Mouse (Mus musculus) embryonic stem cell, embryonic (primary cell): ENCODE measurements around the gene Smarcd1.

Source experiments
- CTCF ChIA-PET, 4 experiments: fragments of 300-600 bp in 2 of 4; fragments of 350-600 bp in 2 of 4; sonication (Branson Sonifier 250); formaldehyde crosslinking; loops; one replicate each; lab custom pipeline; 2022; ENCODE audit warnings: inconsistent platforms in 2 of 4; lab: Charles Lee
- POLR2A ChIA-PET, 4 experiments: fragments of 300-600 bp in 2 of 4; fragments of 350-600 bp in 2 of 4; sonication (Branson Sonifier 250); formaldehyde crosslinking; loops; one replicate each; lab custom pipeline; 2022; ENCODE audit warnings: antibody characterized with exemption in 4 of 4, inconsistent platforms in 1 of 4; lab: Charles Lee

Smarcd1 gene

GRCm38 (mm10) chr15:99726549-99726948 lies 24.6 kb downstream of the Smarcd1 start:
- ChIA-PET CTCF (interaction anchor here in 3 of 4 experiments (0.6 to 5.4 kb wide), 10 partner anchors 10 to 180 kb away, joined by 3 to 131 read pairs (median 28); partner anchors contain the start of genes Gpd1 (in 2 of the 3) and Gm17349 (in 1 of the 3)), POLR2A (interaction anchor here (0.6 to 8.3 kb wide), 21 partner anchors 9 to 505 kb away, joined by 3 to 118 read pairs (median 11); partner anchors contain the start of genes Gm17349 (in 2 of the 4), Smarcd1 (in 2 of the 4), Aqp5 (in 1 of the 4) and Gpd1 (in 1 of the 4))

- ChIA-PET CTCF (interaction anchor here in 3 of 4 experiments (0.6 to 1.5 kb wide), 4 partner anchors 12 to 793 kb away, joined by 3 to 7 read pairs (median 4); partner anchors contain the start of gene Gm17349 (in 1 of the 3)), POLR2A (interaction anchor here in 3 of 4 experiments (0.6 to 7.5 kb wide), 12 partner anchors 9 to 436 kb away, joined by 3 to 82 read pairs (median 6); partner anchors contain the start of genes Gm17349 (in 1 of the 3), Gpd1 (in 1 of the 3), Lima1 (in 1 of the 3) and Smarcd1 (in 1 of the 3))
Observed at GRCm38 (mm10) chr15:99727039-99727438, 25.1 kb downstream of the Smarcd1 start.

- ChIA-PET POLR2A (interaction anchor here in 3 of 4 experiments (0.6 to 7.5 kb wide), 9 partner anchors 10 to 436 kb away, joined by 3 to 82 read pairs (median 5); partner anchors contain the start of genes Gm17349 (in 1 of the 3), Gpd1 (in 1 of the 3) and Smarcd1 (in 1 of the 3)), CTCF (interaction anchor here (0.6 to 1.7 kb wide), 5 partner anchors 13 to 1051 kb away, joined by 3 to 4 read pairs (median 4); partner anchors contain the start of gene Gm17349 (in 1 of the 4))
Observed at GRCm38 (mm10) chr15:99727525-99727924, 25.6 kb downstream of the Smarcd1 start.

- CTCF ChIA-PET, result interaction anchor here in 3 of 4 experiments (1.3 to 1.8 kb wide), 4 partner anchors 13 to 176 kb away, joined by 3 to 6 read pairs (median 4); partner anchors contain the start of gene Gm17349 (in 2 of the 3)
Observed at GRCm38 (mm10) chr15:99728211-99728610, 26.3 kb downstream of the Smarcd1 start.

GRCm38 (mm10) chr15:99729056-99729783 lies 27.3 kb downstream of the Smarcd1 start:
- CTCF ChIA-PET, result interaction anchor here (0.5 to 1.8 kb wide), 13 partner anchors 12 to 1115 kb away, joined by 3 to 7 read pairs (median 4); partner anchors contain the start of genes Gm17349 (in 1 of the 4) and Gpd1 (in 1 of the 4)
- POLR2A ChIA-PET, result interaction anchor here in 3 of 4 experiments (0.5 to 2.3 kb wide), 10 partner anchors 9 to 65 kb away, joined by 3 to 9 read pairs (median 6); partner anchors contain the start of gene Gm17349 (in 1 of the 3)

More at GRCm38 (mm10) chr15:99728211-99728610, 26.3 kb downstream of the Smarcd1 start:
- POLR2A ChIA-PET, result interaction anchor here in 3 of 4 experiments (0.6 to 7.5 kb wide), 7 partner anchors 9 to 445 kb away, joined by 3 to 82 read pairs (median 6); partner anchors contain the start of genes Gm17349 (in 1 of the 3), Gpd1 (in 1 of the 3) and Smarcd1 (in 1 of the 3)

GRCm38 (mm10) chr15:99731167-99731566 lies 29.2 kb downstream of the Smarcd1 start:
- ChIA-PET POLR2A (interaction anchor here in 3 of 4 experiments (0.7 to 1.1 kb wide), 7 partner anchors 9 to 1441 kb away, joined by 3 to 6 read pairs (median 3); no protein-coding TSS in a partner anchor), CTCF (interaction anchor here in 3 of 4 experiments (0.5 to 1.8 kb wide), 8 partner anchors 10 to 538 kb away, joined by 3 to 8 read pairs (median 4); partner anchors contain the start of gene Gm17349 (in 1 of the 3))

- ChIA-PET CTCF (interaction anchor here in 2 of 4 experiments (0.6 to 1.8 kb wide), 3 partner anchors 9 to 279 kb away, joined by 3 to 4 read pairs (median 4); partner anchors contain the start of gene Gm17349 (in 1 of the 2)), POLR2A (interaction anchor here in 2 of 4 experiments (0.8 to 1.1 kb wide), 5 partner anchors 9 to 240 kb away, joined by 3 read pairs; no protein-coding TSS in a partner anchor)
Observed at GRCm38 (mm10) chr15:99731678-99732077, 29.7 kb downstream of the Smarcd1 start.

GRCm38 (mm10) chr15:99733186-99733585 lies 31.3 kb downstream of the Smarcd1 start:
- CTCF ChIA-PET, result interaction anchor here in 3 of 4 experiments (1.0 to 1.5 kb wide), 4 partner anchors 8 to 55 kb away, joined by 3 to 16 read pairs (median 4); partner anchors contain the start of gene Cox14 (in 2 of the 3)
- POLR2A ChIA-PET, result interaction anchor here in 3 of 4 experiments (0.5 to 3.4 kb wide), 4 partner anchors 8 to 136 kb away, joined by 3 to 15 read pairs (median 3); no protein-coding TSS in a partner anchor

GRCm38 (mm10) chr15:99735631-99736030 lies 33.7 kb downstream of the Smarcd1 start:
- ChIA-PET POLR2A (interaction anchor here in 3 of 4 experiments (0.5 to 3.4 kb wide), 6 partner anchors 10 to 1044 kb away, joined by 3 to 15 read pairs (median 4); partner anchors contain the start of gene Cox14 (in 1 of the 3)), CTCF (interaction anchor here in 3 of 4 experiments (0.6 to 3.7 kb wide), 8 partner anchors 10 to 319 kb away, joined by 3 to 22 read pairs (median 4); partner anchors contain the start of gene Cox14 (in 2 of the 3))

- CTCF ChIA-PET, result interaction anchor here in 2 of 4 experiments (1.1 to 3.7 kb wide), 3 partner anchors 12 to 140 kb away, joined by 3 to 22 read pairs (median 4); partner anchors contain the start of gene Cox14 (in 1 of the 2)
- POLR2A ChIA-PET, result interaction anchor here in 3 of 4 experiments (0.6 to 6.3 kb wide), 7 partner anchors 11 to 185 kb away, joined by 3 to 22 read pairs (median 6); partner anchors contain the start of gene Cox14 (in 2 of the 3)
Observed at GRCm38 (mm10) chr15:99736675-99737074, 34.7 kb downstream of the Smarcd1 start.

- CTCF ChIA-PET, result no interaction called here
Observed at GRCm38 (mm10) chr15:99740229-99740628, 38.3 kb downstream of the Smarcd1 start.

GRCm38 (mm10) chr15:99754204-99754603 lies 52.3 kb downstream of the Smarcd1 start:
- ChIA-PET CTCF (interaction anchor here in 2 of 4 experiments (1.2 to 1.5 kb wide), 2 partner anchors 29 kb away, joined by 3 read pairs; partner anchors contain the start of gene Cox14 (in 1 of the 2)), POLR2A (interaction anchor here in 2 of 4 experiments (0.8 to 7.0 kb wide), 4 partner anchors 13 to 17 kb away, joined by 3 to 43 read pairs (median 4); no protein-coding TSS in a partner anchor)

More at GRCm38 (mm10) chr15:99740229-99740628, 38.3 kb downstream of the Smarcd1 start:
- POLR2A ChIA-PET, result interaction anchor here in 2 of 4 experiments (0.7 to 6.3 kb wide), 6 partner anchors 9 to 32 kb away, joined by 3 to 22 read pairs (median 4); partner anchors contain the start of gene Cox14 (in 2 of the 2)
